Comparison of ENCODE assay signal across 29 mouse cellular contexts in the genomic region with DNA sequence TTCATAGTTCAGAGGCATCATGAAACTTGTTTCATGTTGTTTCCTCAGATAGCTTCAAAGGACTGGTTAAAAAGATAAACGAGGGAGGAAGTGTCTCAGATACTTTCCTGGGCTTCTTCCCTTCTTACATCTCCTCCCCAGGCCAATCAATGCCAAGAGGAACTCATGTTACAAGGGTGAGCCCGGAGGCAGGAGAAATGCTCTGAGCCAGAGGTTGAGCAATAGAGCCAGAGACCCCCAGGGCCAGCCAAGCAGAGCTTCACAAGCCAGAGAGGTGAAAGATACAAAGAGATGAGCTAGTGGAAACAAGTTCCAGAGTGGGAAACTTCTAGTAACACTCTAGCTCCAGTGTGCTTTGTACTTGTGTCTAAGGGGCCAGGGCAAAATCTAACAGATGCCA. TPM values are rescaled to one million over a fixed set of nuclear protein-coding genes. Genes with fewer than 3 reads are reported as not detected.
DNase-seq lines count a peak whose midpoint lies in the region; ATAC-seq and TF ChIP-seq lines count a peak whose summit lies in the region.
"Had no signal": no experiment of that assay in that cellular context is flagged by ENCODE, and none has a peak within 500 bp of the region (broad histone marks: within the 10 kb centered on the region; RNA-seq: fewer than 3 reads in every experiment).

No protein-coding gene starts in this region.

- TF ChIP-seq CTCF in lung, adult 2 months (IDR thresholded peaks at IDR 0.05; ENCODE audit: insufficient read depth, low read length), result no peak

- intact Hi-C loops in heart, postnatal 36 days (cut with DNase I), result loop anchor here (2.0 kb wide), 1 partner anchor 39 kb away; a partner anchor contains a TSS

- peak; percentile 94 for DNase-seq in heart, adult 11 months
- DNase-seq in heart, postnatal 36 days, result no peak
- DNase-seq in lung, adult 2 months, result no peak
- peak; percentile 34 for DNase-seq in CD4-positive helper T cell, adult 2 months (ENCODE audit: low read depth, low spot score)
- DNase-seq in adrenal gland, postnatal 4 days (ENCODE audit: low spot score in 2 of 2), result no peak
- DNase-seq: adrenal gland, postnatal 14 days; cerebellum, adult 11-12 months; cerebellum, postnatal 14 days; forebrain, postnatal 0 days; gastrocnemius, postnatal 10 days; kidney, adult 9 months; kidney, postnatal 14 days; lung, postnatal 10 days had no signal

- 18% methylated on average over 2 of the region's 2 CpGs for WGBS in lung, embryonic 16.5 days
- 31% methylated on average over 2 of the region's 2 CpGs for whole genome bisulfite sequencing in lung, adult 2 months
- WGBS in kidney, embryonic 16.5 days, result 26% methylated on average over 2 of the region's 2 CpGs

- H3K27me3 ChIP-seq in lung, embryonic 16.5 days (ENCODE audit: control insufficient read depth, insufficient read depth, low read depth, low read length), result no peaks in the 10 kb centered on the region
- no peaks in the 10 kb centered on the region for H3K27me3 ChIP-seq in kidney, embryonic 16.5 days (ENCODE audit: insufficient read depth, low read length)
- H3K27me3 ChIP-seq: embryonic facial prominence, embryonic 15.5 days; forebrain, embryonic 12.5 days; heart, embryonic 15.5 days; hindbrain, embryonic 12.5 days; limb, embryonic 12.5 days; liver, embryonic 15.5 days; neural tube, embryonic 12.5 days had no signal

- H3K9ac ChIP-seq in lung, embryonic 16.5 days (ENCODE audit: low read length), result no peak overlapping the region
- no peak overlapping the region for H3K9ac ChIP-seq in kidney, embryonic 16.5 days (replicated peaks; ENCODE audit: low read length)
- H3K9ac ChIP-seq: embryonic facial prominence, embryonic 15.5 days; forebrain, embryonic 12.5 days; forebrain, postnatal 0 days; heart, embryonic 15.5 days; hindbrain, embryonic 12.5 days; limb, embryonic 12.5 days; liver, embryonic 15.5 days; neural tube, embryonic 12.5 days had no signal

- H3K4me2 ChIP-seq in lung, embryonic 16.5 days (ENCODE audit: low read depth, low read length), result no peak overlapping the region
- H3K4me2 ChIP-seq in kidney, embryonic 16.5 days (replicated peaks; ENCODE audit: low read depth, low read length), result no peak overlapping the region
- H3K4me2 ChIP-seq: embryonic facial prominence, embryonic 15.5 days; forebrain, embryonic 12.5 days; heart, embryonic 15.5 days; hindbrain, embryonic 12.5 days; limb, embryonic 12.5 days; liver, embryonic 15.5 days; midbrain, embryonic 11.5 days; neural tube, embryonic 12.5 days had no signal

- H3K36me3 ChIP-seq in lung, embryonic 16.5 days (ENCODE audit: control insufficient read depth, insufficient read depth, low read length), result no peaks in the 10 kb centered on the region
- H3K36me3 ChIP-seq in kidney, embryonic 16.5 days (ENCODE audit: insufficient read depth, low read length), result no peaks in the 10 kb centered on the region
- H3K36me3 ChIP-seq: embryonic facial prominence, embryonic 10.5 days; embryonic facial prominence, embryonic 15.5 days; forebrain, embryonic 12.5 days; heart, embryonic 10.5 days; heart, embryonic 15.5 days; hindbrain, embryonic 12.5 days; limb, embryonic 12.5 days; liver, embryonic 15.5 days; neural tube, embryonic 12.5 days had no signal

- H3K4me3 ChIP-seq in lung, embryonic 16.5 days (ENCODE audit: low read length), result no peak overlapping the region
- H3K4me3 ChIP-seq in lung, adult 2 months (replicated peaks; ENCODE audit: extremely low read depth, low read depth, low read length), result no peak overlapping the region
- no peak overlapping the region for H3K4me3 ChIP-seq in kidney, embryonic 16.5 days (ENCODE audit: low read length)
- H3K4me3 ChIP-seq: embryonic facial prominence, embryonic 10.5 days; embryonic facial prominence, embryonic 15.5 days; forebrain, embryonic 12.5 days; heart, embryonic 10.5 days; heart, embryonic 15.5 days; hindbrain, embryonic 12.5 days; limb, embryonic 12.5 days; liver, embryonic 15.5 days; neural tube, embryonic 12.5 days had no signal

- TF ChIP-seq POLR2A in lung, adult 2 months (IDR thresholded peaks at IDR 0.05; ENCODE audit: borderline replicate concordance, extremely low read depth, low read depth, low read length), result no peak

- peaks cover 15% of the 10 kb centered on the region for H3K4me1 ChIP-seq in lung, embryonic 16.5 days (replicated peaks; ENCODE audit: control insufficient read depth, insufficient read depth, low read length)
- no peaks in the 10 kb centered on the region; the same call in 1 of the 2 replicates for H3K4me1 ChIP-seq in lung, adult 2 months (ENCODE audit: control insufficient read depth, insufficient read depth, low read length)
- peaks cover 17% of the 10 kb centered on the region for H3K4me1 ChIP-seq in kidney, embryonic 16.5 days (ENCODE audit: insufficient read depth, low read length)
- H3K4me1 ChIP-seq: embryonic facial prominence, embryonic 15.5 days; liver, embryonic 15.5 days had no signal

- no peak overlapping the region for H3K27ac ChIP-seq in lung, embryonic 16.5 days (ENCODE audit: low read length)
- no peak overlapping the region for H3K27ac ChIP-seq in kidney, embryonic 16.5 days (ENCODE audit: low read length)
- H3K27ac ChIP-seq: embryonic facial prominence, embryonic 10.5 days; embryonic facial prominence, embryonic 15.5 days; forebrain, embryonic 12.5 days; heart, embryonic 10.5 days; heart, embryonic 15.5 days; hindbrain, embryonic 12.5 days; hindbrain, postnatal 0 days; limb, embryonic 12.5 days; liver, embryonic 15.5 days; neural tube, embryonic 12.5 days had no signal

- H3K9me3 ChIP-seq in lung, embryonic 16.5 days (ENCODE audit: control insufficient read depth, low read length), result no peaks in the 10 kb centered on the region
- H3K9me3 ChIP-seq in kidney, embryonic 16.5 days (ENCODE audit: low read length), result no peaks in the 10 kb centered on the region
- H3K9me3 ChIP-seq: embryonic facial prominence, embryonic 10.5 days; embryonic facial prominence, embryonic 15.5 days; forebrain, embryonic 12.5 days; heart, embryonic 10.5 days; heart, embryonic 15.5 days; hindbrain, embryonic 12.5 days; limb, embryonic 12.5 days; liver, embryonic 15.5 days; neural tube, embryonic 12.5 days had no signal

- ATAC-seq in lung, embryonic 16.5 days (ENCODE audit: low read depth), result peak; percentile 71; the same call in 1 of the 2 replicates
- peak; percentile 62 for ATAC-seq in inflammation-experienced regulatory T-cells, adult 6 months
- no peak for ATAC-seq in kidney, embryonic 16.5 days (ENCODE audit: low FRiP score, low TSS enrichment)
- ATAC-seq: forebrain, postnatal 0 days; hindbrain, postnatal 0 days; intestine, embryonic 16.5 days; midbrain, embryonic 16.5 days had no signal

RNA-seq across cellular contexts. Expression of a gene that starts 38.9 kb away (rescaled TPM):
- 1 to 10 TPM; 2.6 to 3.2 TPM for total RNA-seq in heart, postnatal 36 days (2021)
- polyA plus RNA-seq in lung, embryonic 16.5 days (2015; fragmentation: Nextera tagmentation; extraction: Ambion mirVana), result 9.4 and 11.1 TPM in 2 replicates
- polyA plus RNA-seq in lung, adult 2 months (2012; rRNA removed), result 8.5 and 12.5 TPM in 2 replicates
- 10 to 100 TPM in 1 of 3 experiments, 1 to 10 TPM in 2; 8.4 to 14.5 (median 9.5) TPM for polyA plus RNA-seq in inflammation-experienced regulatory T-cells, adult 6 months (2017; shearing (Covaris generic))
- 17.1 and 17.3 TPM in 2 replicates for polyA plus RNA-seq in kidney, embryonic 16.5 days (2015; fragmentation: Nextera tagmentation; extraction: Ambion mirVana)
- total RNA-seq in adrenal gland, postnatal 4 days (2021), result 10 to 100 TPM; 10.7 to 11.1 TPM

Comparison
In these comparisons a context has a peak if more than half of its experiments do, and no peak if none do; other contexts are left out.
1. DNase-seq: peak in heart, adult 11 months (single experiment) and CD4-positive helper T cell, adult 2 months (single experiment); none in heart, postnatal 36 days (0 of 2), lung, adult 2 months (single experiment) and adrenal gland, postnatal 4 days (0 of 2).